Mouse (Mus musculus) lung, postnatal 4 days (tissue): ENCODE measurements around the gene V1rd19.
"Not testable (repeated sequence)": the region's sequence is repeated elsewhere in the genome, so short reads cannot be mapped to it uniquely, and the experiment has no call there.

ENCODE experiments used
- DNase-seq, 2 experiments: peaks; one replicate each; pipeline ENCODE4 v3.0.0; 2021

Gene V1rd19

DNA sequence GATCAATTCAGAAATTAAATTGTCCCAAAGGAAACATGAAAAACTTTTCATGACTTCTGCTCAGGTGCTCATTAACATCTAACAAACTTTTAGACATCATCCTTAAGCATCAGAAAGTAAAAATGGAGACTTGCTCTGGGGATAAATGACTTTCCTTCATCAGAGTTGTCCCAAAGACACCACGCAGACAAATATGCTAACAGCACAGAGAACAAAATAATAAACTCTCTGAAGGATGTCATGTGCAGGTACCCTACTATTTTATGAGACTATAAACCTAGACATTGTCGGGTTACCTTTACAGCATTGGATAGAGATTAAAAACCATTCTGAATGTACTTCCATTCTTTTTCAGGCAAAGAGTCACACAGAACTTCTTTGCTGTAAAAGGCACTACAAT is at the start of gene V1rd19:
Gene V1rd19 (plus strand): TSS at position 301 of the 400 bp plus-strand sequence.
- DNase-seq = no peak

GRCm38 (mm10) chr7:23968044-23968443 is 33.4 kb upstream of the V1rd19 start:
- DNase-seq = peak in 1 of 2 experiments; percentile 13

DNA sequence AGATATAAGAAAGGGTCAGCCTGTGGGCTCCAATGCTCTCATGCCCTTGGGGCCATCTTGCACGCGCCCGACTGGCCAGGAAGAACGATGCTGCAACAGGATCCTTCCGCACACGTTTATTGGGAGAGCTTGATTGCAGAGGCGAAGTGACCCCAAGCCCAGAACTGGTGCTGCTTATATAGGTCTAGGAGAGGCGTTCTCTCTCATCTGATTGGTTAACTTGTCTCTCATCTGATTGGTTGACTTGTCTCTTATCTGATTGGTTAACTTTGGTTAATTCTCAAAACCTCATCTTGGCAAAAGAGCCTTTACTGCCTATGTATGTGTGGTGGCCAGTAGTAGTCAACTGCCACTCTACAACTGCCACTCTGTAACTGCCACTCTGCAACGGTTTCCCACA is 27.2 kb upstream of the V1rd19 start, which contains the start of gene Vmn1r181:
Gene Vmn1r181 (plus strand): TSS at position 301 of the 400 bp plus-strand sequence.
- DNase-seq = not testable (repeated sequence)

DNA sequence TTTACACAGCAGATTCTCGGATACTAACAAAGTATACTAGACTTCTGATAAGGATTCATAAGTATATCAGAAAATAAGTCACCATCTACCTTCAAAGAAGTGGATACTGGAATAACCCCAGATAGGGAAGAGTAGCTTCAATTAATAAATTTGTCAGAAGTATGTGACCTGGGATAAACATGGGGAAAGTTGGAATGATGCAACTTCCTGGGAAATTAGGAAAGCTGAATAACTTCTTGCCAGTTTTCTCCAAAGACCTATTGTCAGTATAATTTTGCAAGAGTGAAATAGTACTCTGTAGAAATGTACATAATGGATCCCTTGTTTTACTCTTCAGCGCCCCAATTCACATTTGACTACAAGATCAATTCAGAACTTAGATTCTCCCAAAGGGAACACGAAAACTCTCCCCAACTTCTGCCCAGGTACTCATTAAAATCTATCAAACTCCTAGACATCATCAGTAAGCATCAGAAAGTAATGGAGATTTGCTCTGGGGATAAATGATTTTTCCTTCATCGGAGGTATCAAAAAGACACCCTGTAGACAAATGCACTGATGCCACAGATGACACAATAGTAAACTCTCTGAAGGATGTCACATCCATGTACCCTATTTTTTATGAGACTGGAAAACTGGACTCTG is 51.3 kb downstream of the V1rd19 start, which contains the start of gene Vmn1r183:
Gene Vmn1r183 (plus strand): TSS at position 595 of the 645 bp plus-strand sequence.
- no peak for DNase-seq
